Mouse (Mus musculus) left cerebral cortex, adult 11 months (tissue): Measurements from ENCODE around the gene Icam2.
"Not testable (repeated sequence)": the region's sequence is repeated elsewhere in the genome, so short reads cannot be mapped to it uniquely, and the experiment has no call there.

Experiments used
- DNase-seq: peaks from one replicate; pipeline ENCODE4 v3.0.0; 2022; ENCODE audit warnings: low spot score

Icam2 gene

GRCm38 (mm10) chr11:106344910-106345309 is 43.0 kb downstream of the Icam2 start:
- DNase-seq: no peak

GRCm38 (mm10) chr11:106340990-106341520 is 46.8 kb downstream of the Icam2 start:
- DNase-seq: no peak

- not testable (repeated sequence) for DNase-seq
These were observed 48.6 kb downstream of the Icam2 start for GRCm38 (mm10) chr11:106339323-106339722.

GRCm38 (mm10) chr11:106338870-106339269 is 49.0 kb downstream of the Icam2 start:
- no peak for DNase-seq

- DNase-seq: no peak
These were observed 49.8 kb downstream of the Icam2 start for GRCm38 (mm10) chr11:106338029-106338428.

- no peak for DNase-seq
These were observed 53.8 kb downstream of the Icam2 start for GRCm38 (mm10) chr11:106334066-106334465.

GRCm38 (mm10) chr11:106332458-106332857 is 55.4 kb downstream of the Icam2 start:
- DNase-seq: no peak

GRCm38 (mm10) chr11:106329682-106330081 is 58.2 kb downstream of the Icam2 start:
- no peak for DNase-seq

GRCm38 (mm10) chr11:106329128-106329527 is 58.7 kb downstream of the Icam2 start:
- DNase-seq: no peak

GRCm38 (mm10) chr11:106328521-106328920 is 59.4 kb downstream of the Icam2 start:
- no peak for DNase-seq
